Mouse (Mus musculus) gastrocnemius, adult 18-20 months (tissue): ENCODE measurements around the gene Wdr46. TPM values are rescaled to one million over a fixed set of nuclear protein-coding genes. Genes with fewer than 3 reads are reported as not detected.

ENCODE experiments used
- DNase-seq: peaks from one replicate; pipeline ENCODE4 v3.0.0; 2021; ENCODE audit warnings: low spot score
- total RNA-seq, 2 experiments: library from RNA; stranded (reverse); gene quantifications; 2 replicates each; pipeline ENCODE4 v1.2.3; 2021

Gene Wdr46
- total RNA-seq, 2 experiments from 2014 or later: 8.7 to 8.8 TPM

GRCm38 (mm10) chr17:33911052-33911812, 29.2 kb upstream of the Wdr46 start:
- no peak for DNase-seq

GRCm38 (mm10) chr17:33911813-33912414, 28.5 kb upstream of the Wdr46 start:
- DNase-seq: no peak

GRCm38 (mm10) chr17:33913264-33913663, 27.2 kb upstream of the Wdr46 start:
- DNase-seq: no peak

GRCm38 (mm10) chr17:33913905-33914304, 26.6 kb upstream of the Wdr46 start:
- no peak for DNase-seq

GRCm38 (mm10) chr17:33914969-33915391, 25.5 kb upstream of the Wdr46 start:
- DNase-seq: no peak

GRCm38 (mm10) chr17:33915671-33916250, 24.7 kb upstream of the Wdr46 start, which contains the start of the genes Tapbp and Zbtb22:
Gene Tapbp (plus strand): TSS chr17:33915899.
Gene Zbtb22 (plus strand): TSS chr17:33915904.
- peak; percentile 97 for DNase-seq

- peak; percentile 49 for DNase-seq
Measured at GRCm38 (mm10) chr17:33916294-33916693, 24.2 kb upstream of the Wdr46 start.

- no peak for DNase-seq
Measured at GRCm38 (mm10) chr17:33916847-33917655, 23.4 kb upstream of the Wdr46 start.

GRCm38 (mm10) chr17:33917656-33918292, 22.7 kb upstream of the Wdr46 start:
- DNase-seq: no peak

- DNase-seq: peak; percentile 55
Measured at GRCm38 (mm10) chr17:33918293-33919203, 21.9 kb upstream of the Wdr46 start.

GRCm38 (mm10) chr17:33919351-33920281, 20.8 kb upstream of the Wdr46 start:
- DNase-seq: peak; percentile 84

- DNase-seq: peak; percentile 84
Measured at GRCm38 (mm10) chr17:33920282-33921097, 20.0 kb upstream of the Wdr46 start.

- no peak for DNase-seq
Measured at GRCm38 (mm10) chr17:33921361-33921760, 19.1 kb upstream of the Wdr46 start.

GRCm38 (mm10) chr17:33924577-33925283, 15.7 kb upstream of the Wdr46 start:
- no peak for DNase-seq

GRCm38 (mm10) chr17:33925406-33926116, 14.9 kb upstream of the Wdr46 start:
- DNase-seq: no peak

GRCm38 (mm10) chr17:33926207-33926932, 14.1 kb upstream of the Wdr46 start:
- DNase-seq: no peak
